ENCODE assay signal across 8 mouse cellular contexts in the genomic region with DNA sequence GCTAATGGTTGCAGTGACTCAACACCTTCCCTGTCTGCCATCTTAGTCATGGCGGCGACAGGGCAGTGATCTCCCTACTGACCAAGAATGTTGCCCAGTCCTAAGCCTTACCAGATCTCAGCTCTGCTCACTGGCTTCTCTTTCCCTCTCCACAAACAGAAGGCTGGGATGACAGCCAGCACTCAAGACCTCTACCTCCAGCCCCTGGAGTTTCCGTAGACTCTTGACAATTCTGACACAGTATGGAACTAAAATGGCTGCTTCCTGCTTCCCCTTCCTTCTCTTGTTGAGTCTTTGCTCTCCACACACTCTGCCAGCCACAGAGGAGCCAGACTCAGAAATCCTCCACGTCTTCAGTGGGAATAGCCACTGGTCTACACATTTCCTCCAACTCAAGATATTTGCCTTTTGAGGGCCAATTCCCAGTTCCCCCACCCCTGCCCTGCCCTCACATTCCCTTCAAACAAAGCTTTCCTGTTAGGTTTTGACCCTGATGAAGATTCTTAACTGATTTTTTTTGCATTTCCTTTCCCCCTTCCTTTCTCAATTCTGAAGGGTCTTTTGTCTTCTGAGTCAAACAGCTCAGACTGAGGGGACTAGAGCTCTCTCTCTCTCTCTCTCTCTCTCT. TPM values are rescaled to one million over a fixed set of nuclear protein-coding genes. Genes with fewer than 3 reads are reported as not detected.
A peak's percentile ranks its signal among the peaks of the same experiment; 100 is the strongest.
DNase-seq lines count a peak whose midpoint lies in the region; ATAC-seq lines count a peak whose summit lies in the region.

No protein-coding gene starts in this region.

- ATAC-seq in kidney, embryonic 16.5 days (ENCODE audit: low FRiP score, low TSS enrichment), result no peak
- no peak for ATAC-seq in midbrain, embryonic 15.5 days (replicated peaks)

- H3K9ac ChIP-seq in kidney, embryonic 16.5 days (replicated peaks; ENCODE audit: low read length), result no peak overlapping the region
- H3K9ac ChIP-seq in midbrain, embryonic 15.5 days, result no peak overlapping the region

- no peaks in the 10 kb centered on the region for H3K9me3 ChIP-seq in kidney, embryonic 16.5 days (ENCODE audit: low read length)
- no peaks in the 10 kb centered on the region for H3K9me3 ChIP-seq in embryonic facial prominence, embryonic 10.5 days
- H3K9me3 ChIP-seq in hindbrain, embryonic 10.5 days, result no peaks in the 10 kb centered on the region
- H3K9me3 ChIP-seq in midbrain, embryonic 15.5 days, result no peaks in the 10 kb centered on the region

- peaks cover 72% of the 10 kb centered on the region for H3K4me1 ChIP-seq in kidney, embryonic 16.5 days (ENCODE audit: insufficient read depth, low read length)
- H3K4me1 ChIP-seq in embryonic facial prominence, embryonic 10.5 days, result peaks cover 90% of the 10 kb centered on the region
- peaks cover 80% of the 10 kb centered on the region for H3K4me1 ChIP-seq in hindbrain, embryonic 10.5 days (replicated peaks)
- peaks cover 63% of the 10 kb centered on the region for H3K4me1 ChIP-seq in midbrain, embryonic 15.5 days

- no peaks in the 10 kb centered on the region for H3K27me3 ChIP-seq in kidney, embryonic 16.5 days (ENCODE audit: insufficient read depth, low read length)
- no peaks in the 10 kb centered on the region for H3K27me3 ChIP-seq in embryonic facial prominence, embryonic 10.5 days (replicated peaks; ENCODE audit: low read depth, poor library complexity, severe bottlenecking)
- H3K27me3 ChIP-seq in hindbrain, embryonic 10.5 days (ENCODE audit: insufficient read depth, poor library complexity, severe bottlenecking), result no peaks in the 10 kb centered on the region
- no peaks in the 10 kb centered on the region for H3K27me3 ChIP-seq in midbrain, embryonic 15.5 days (replicated peaks)

- no peak overlapping the region for H3K4me3 ChIP-seq in kidney, embryonic 16.5 days (ENCODE audit: low read length)
- no peak overlapping the region for H3K4me3 ChIP-seq in embryonic facial prominence, embryonic 10.5 days
- no peak overlapping the region for H3K4me3 ChIP-seq in hindbrain, embryonic 10.5 days
- H3K4me3 ChIP-seq in midbrain, embryonic 15.5 days, result no peak overlapping the region

- H3K27ac ChIP-seq in kidney, embryonic 16.5 days (ENCODE audit: low read length), result peak overlapping the region; percentile 98
- H3K27ac ChIP-seq in embryonic facial prominence, embryonic 10.5 days (replicated peaks), result peak overlapping the region; percentile 95
- H3K27ac ChIP-seq in hindbrain, embryonic 10.5 days, result peak overlapping the region; percentile 92
- H3K27ac ChIP-seq in midbrain, embryonic 15.5 days, result peak overlapping the region; percentile 6; the same call in 1 of the 2 replicates

- DNase-seq in kidney, adult 11 months, result no peak
- no peak for DNase-seq in embryonic facial prominence, embryonic 10.5 days (ENCODE audit: low spot score)
- no peak for DNase-seq in hindbrain, embryonic 10.5 days (ENCODE audit: low spot score)
- no peak for DNase-seq in right cerebral cortex, postnatal 10 days (ENCODE audit: low spot score in 2 of 2)
- DNase-seq in gastrocnemius, adult 18-20 months (ENCODE audit: low spot score), result no peak
- DNase-seq in spleen, postnatal 36 days (ENCODE audit: low spot score in 2 of 2), result no peak

- H3K36me3 ChIP-seq in kidney, embryonic 16.5 days (ENCODE audit: insufficient read depth, low read length), result no peaks in the 10 kb centered on the region
- peaks cover 38% of the 10 kb centered on the region for H3K36me3 ChIP-seq in embryonic facial prominence, embryonic 10.5 days (replicated peaks)
- H3K36me3 ChIP-seq in hindbrain, embryonic 10.5 days, result peaks cover 20% of the 10 kb centered on the region
- no peaks in the 10 kb centered on the region for H3K36me3 ChIP-seq in midbrain, embryonic 15.5 days (replicated peaks)

- WGBS in kidney, embryonic 16.5 days, result 74% methylated on average over 4 of the region's 4 CpGs
- 65% methylated on average over 4 of the region's 4 CpGs for WGBS in embryonic facial prominence, embryonic 10.5 days
- 77% methylated on average over 4 of the region's 4 CpGs for WGBS in hindbrain, embryonic 10.5 days
- 83% methylated on average over 4 of the region's 4 CpGs for WGBS in midbrain, embryonic 15.5 days

- H3K4me2 ChIP-seq in kidney, embryonic 16.5 days (replicated peaks; ENCODE audit: low read depth, low read length), result no peak overlapping the region
- H3K4me2 ChIP-seq in midbrain, embryonic 15.5 days, result no peak overlapping the region

RNA-seq across cellular contexts. Expression of a gene that starts 22.3 kb away (rescaled TPM):
- polyA plus RNA-seq in kidney, embryonic 16.5 days (2015; fragmentation: Nextera tagmentation; extraction: Ambion mirVana), result 16.4 and 18.6 TPM in 2 replicates
- 17.4 and 18.4 TPM in 2 replicates for polyA plus RNA-seq in embryonic facial prominence, embryonic 10.5 days (2016; fragmentation: Nextera tagmentation; extraction: Ambion mirVana)
- 11.7 and 13.0 TPM in 2 replicates for polyA plus RNA-seq in hindbrain, embryonic 10.5 days (2016; fragmentation: Nextera tagmentation; extraction: Ambion mirVana)
- polyA plus RNA-seq in midbrain, embryonic 15.5 days (2015; fragmentation: Nextera tagmentation; extraction: Ambion mirVana), result 7.4 and 8.3 TPM in 2 replicates
- total RNA-seq in gastrocnemius, adult 18-20 months (2021), result 1 to 10 TPM; 2.7 to 4.9 TPM

Comparison
In these comparisons a context has a peak if more than half of its experiments do, and no peak if none do; other contexts are left out.
1. H3K27ac ChIP-seq: peak in every context shown above with its lines; median percentile 98 in kidney, embryonic 16.5 days; 95 in embryonic facial prominence, embryonic 10.5 days; 92 in hindbrain, embryonic 10.5 days; 6 in midbrain, embryonic 15.5 days.